Mouse (Mus musculus) hindbrain, embryonic 13.5 days (tissue): Measurements from ENCODE around the gene Krt31. TPM values are rescaled to one million over a fixed set of nuclear protein-coding genes. Genes with fewer than 3 reads are reported as not detected.

ENCODE experiments used
- ATAC-seq: fragments of 200-750 bp; cut with Nextera tagmentation; 2 replicates; pipeline ENCODE4 v1.8.0; 2017; ENCODE audit warnings: moderate TSS enrichment; ENCODE audit not compliant: low FRiP score
- H3K27ac ChIP-seq: fragments of 300-500 bp; sonication (generic); 2 replicates; pipeline ENCODE4 v1.5.1; 2015; ENCODE audit warnings: inconsistent platforms, mild to moderate bottlenecking, moderate library complexity
- H3K27me3 ChIP-seq: fragments of 300-500 bp; sonication (generic); 2 replicates; pipeline ENCODE4 v1.6.1; 2015; ENCODE audit warnings: mild to moderate bottlenecking, inconsistent platforms
- H3K36me3 ChIP-seq: fragments of 300-500 bp; sonication (generic); 2 replicates; pipeline ENCODE4 v1.6.1; 2015; ENCODE audit warnings: mild to moderate bottlenecking, inconsistent platforms
- H3K4me1 ChIP-seq: fragments of 300-500 bp; sonication (generic); replicated peaks from 2 replicates; pipeline ENCODE4 v1.6.1; 2015; ENCODE audit warnings: inconsistent platforms
- H3K4me2 ChIP-seq: fragments of 300-500 bp; sonication (generic); 2 replicates; pipeline ENCODE4 v1.6.1; 2015; ENCODE audit warnings: inconsistent platforms, mild to moderate bottlenecking, moderate library complexity
- H3K4me3 ChIP-seq: fragments of 300-500 bp; sonication (generic); 2 replicates; pipeline ENCODE4 v1.5.1; 2015; ENCODE audit warnings: mild to moderate bottlenecking, inconsistent platforms
- H3K9ac ChIP-seq: fragments of 300-500 bp; sonication (generic); 2 replicates; pipeline ENCODE4 v1.6.1; 2015; ENCODE audit warnings: mild to moderate bottlenecking, inconsistent platforms
- H3K9me3 ChIP-seq: fragments of 300-500 bp; sonication (generic); 2 replicates; pipeline ENCODE4 v1.6.1; 2016; ENCODE audit warnings: inconsistent platforms
- WGBS: fragments of 180-500 bp; shearing (Covaris S2); methylation state at CpG from one replicate; pipeline ENCODE4 v1.1.7; 2015; 5-methylcytosine and 5-hydroxymethylcytosine counted together
- polyA plus RNA-seq: library from polyadenylated mRNA; unstranded; fragments of >200 nt; fragmentation: Nextera tagmentation; extraction: Ambion mirVana; gene quantifications from 2 replicates; pipeline ENCODE4 v1.2.1, GENCODE M21; 2015

The Krt31 gene
- polyA plus RNA-seq: not detected in 2 replicates

- no peak within 1 kb of the TSS for H3K27ac ChIP-seq
- H3K4me2 ChIP-seq: no peak within 1 kb of the TSS
- ATAC-seq: no peak
- 81% methylated on average over 3 of the region's 3 CpGs for WGBS
- H3K36me3 ChIP-seq: no peaks in the 10 kb centered on the region
- H3K27me3 ChIP-seq: no peaks in the 10 kb centered on the region
- H3K9me3 ChIP-seq: no peaks in the 10 kb centered on the region
- no peaks in the 10 kb centered on the region for H3K4me1 ChIP-seq
- H3K4me3 ChIP-seq: no peak within 1 kb of the TSS
- H3K9ac ChIP-seq: no peak within 1 kb of the TSS
Measured at GRCm38 (mm10) chr11:100050451-100050850, at the start of gene Krt31. Krt31 (minus strand) TSS chr11:100050551.

GRCm38 (mm10) chr11:100097819-100098218 lies 47.5 kb upstream of the Krt31 start:
- Histone ChIP-seq H3K27me3 (no peaks in the 10 kb centered on the region), H3K36me3 (no peaks in the 10 kb centered on the region), H3K4me3 (no peak overlapping the region), H3K4me1 (peaks cover 10% of the 10 kb centered on the region), H3K9me3 (no peaks in the 10 kb centered on the region), H3K4me2 (no peak overlapping the region), H3K9ac (no peak overlapping the region), H3K27ac (no peak overlapping the region)
- 74% methylated on average over 9 of the region's 9 CpGs for WGBS
- no peak for ATAC-seq

GRCm38 (mm10) chr11:100096141-100096540 lies 45.8 kb upstream of the Krt31 start, which contains the start of gene Krt35:
Krt35 (minus strand) TSS chr11:100096241.
- Histone ChIP-seq H3K4me1 (peaks cover 10% of the 10 kb centered on the region), H3K27ac (no peak within 1 kb of the TSS), H3K36me3 (no peaks in the 10 kb centered on the region), H3K9me3 (no peaks in the 10 kb centered on the region), H3K27me3 (no peaks in the 10 kb centered on the region), H3K4me2 (no peak within 1 kb of the TSS), H3K4me3 (no peak within 1 kb of the TSS), H3K9ac (no peak within 1 kb of the TSS)
- 94% methylated on average over 9 of the region's 9 CpGs for WGBS
- ATAC-seq: no peak

DNA sequence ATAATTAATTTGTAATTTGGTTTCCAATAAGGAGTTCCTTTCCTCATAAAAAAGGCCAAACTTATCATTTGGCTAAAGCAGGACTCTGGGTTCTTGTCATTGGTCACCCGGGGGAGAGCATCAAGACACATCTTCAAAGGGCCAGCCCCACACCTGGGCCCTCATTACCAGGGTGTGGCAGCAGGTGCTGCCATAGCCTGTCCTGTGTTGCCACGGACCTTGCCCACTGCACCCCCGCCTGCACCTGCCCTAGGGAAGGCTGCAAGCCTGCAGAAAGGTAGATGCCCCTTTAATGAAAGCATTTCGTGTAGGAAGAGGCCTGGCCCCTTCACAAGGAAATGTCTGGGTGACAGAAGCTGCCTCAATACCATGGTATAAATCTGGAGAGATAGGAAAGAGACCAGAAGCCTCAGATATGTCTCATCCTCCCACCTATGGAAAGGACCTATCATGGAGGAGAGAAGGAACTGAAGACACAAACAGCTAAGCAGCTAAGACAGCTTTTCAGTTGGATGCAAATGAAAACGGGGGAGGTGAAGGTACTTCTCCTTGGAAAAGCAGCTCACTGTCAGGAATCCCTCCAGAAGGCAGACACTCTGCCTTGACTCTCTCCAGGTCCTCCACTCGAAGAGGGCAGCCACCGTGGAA lies 38.2 kb upstream of the Krt31 start:
- 78% methylated on average over 7 of the region's 7 CpGs for WGBS
- ATAC-seq: no peak
- H3K27ac ChIP-seq: no peak overlapping the region
- H3K9me3 ChIP-seq: peaks cover 4% of the 10 kb centered on the region
- no peak overlapping the region for H3K9ac ChIP-seq
- H3K27me3 ChIP-seq: no peaks in the 10 kb centered on the region
- H3K36me3 ChIP-seq: no peaks in the 10 kb centered on the region
- no peak overlapping the region for H3K4me3 ChIP-seq
- no peak overlapping the region for H3K4me2 ChIP-seq
- H3K4me1 ChIP-seq: no peaks in the 10 kb centered on the region

DNA sequence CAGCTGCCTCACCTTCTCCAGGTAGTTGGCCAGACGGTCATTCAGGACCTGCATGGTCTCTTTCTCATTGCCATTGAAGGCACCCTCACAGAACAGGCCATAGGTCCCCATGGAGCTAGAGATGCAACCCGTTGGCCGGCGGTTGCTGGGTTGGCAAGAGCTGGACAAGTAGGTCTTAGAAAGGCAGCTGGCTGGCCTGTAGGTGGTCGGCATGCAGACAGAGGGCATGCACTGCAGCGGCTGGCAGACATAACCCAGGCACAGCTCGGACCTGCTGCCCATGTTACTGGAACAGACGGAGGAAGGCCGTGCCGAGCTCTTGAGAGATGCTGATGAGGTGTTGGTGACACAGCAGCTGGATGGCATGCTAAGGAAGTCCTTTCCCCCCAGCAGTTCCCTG lies 37.5 kb upstream of the Krt31 start, which contains the start of gene Krt32:
Krt32 (minus strand) TSS at position 366 of the 400 bp plus-strand sequence.
- Histone ChIP-seq H3K4me3 (no peak within 1 kb of the TSS), H3K9ac (no peak within 1 kb of the TSS), H3K27ac (no peak within 1 kb of the TSS), H3K4me1 (no peaks in the 10 kb centered on the region), H3K4me2 (no peak within 1 kb of the TSS), H3K36me3 (no peaks in the 10 kb centered on the region), H3K9me3 (peaks cover 4% of the 10 kb centered on the region), H3K27me3 (no peaks in the 10 kb centered on the region)
- 94% methylated on average over 10 of the region's 10 CpGs for WGBS
- no peak for ATAC-seq

GRCm38 (mm10) chr11:100073873-100074272 lies 23.5 kb upstream of the Krt31 start:
- Histone ChIP-seq H3K4me2 (no peak overlapping the region), H3K9me3 (no peaks in the 10 kb centered on the region), H3K4me3 (no peak overlapping the region), H3K27ac (no peak overlapping the region), H3K27me3 (no peaks in the 10 kb centered on the region), H3K9ac (no peak overlapping the region), H3K4me1 (no peaks in the 10 kb centered on the region), H3K36me3 (no peaks in the 10 kb centered on the region)
- WGBS: 56% methylated on average over 1 of the region's 1 CpGs
- no peak for ATAC-seq

DNA sequence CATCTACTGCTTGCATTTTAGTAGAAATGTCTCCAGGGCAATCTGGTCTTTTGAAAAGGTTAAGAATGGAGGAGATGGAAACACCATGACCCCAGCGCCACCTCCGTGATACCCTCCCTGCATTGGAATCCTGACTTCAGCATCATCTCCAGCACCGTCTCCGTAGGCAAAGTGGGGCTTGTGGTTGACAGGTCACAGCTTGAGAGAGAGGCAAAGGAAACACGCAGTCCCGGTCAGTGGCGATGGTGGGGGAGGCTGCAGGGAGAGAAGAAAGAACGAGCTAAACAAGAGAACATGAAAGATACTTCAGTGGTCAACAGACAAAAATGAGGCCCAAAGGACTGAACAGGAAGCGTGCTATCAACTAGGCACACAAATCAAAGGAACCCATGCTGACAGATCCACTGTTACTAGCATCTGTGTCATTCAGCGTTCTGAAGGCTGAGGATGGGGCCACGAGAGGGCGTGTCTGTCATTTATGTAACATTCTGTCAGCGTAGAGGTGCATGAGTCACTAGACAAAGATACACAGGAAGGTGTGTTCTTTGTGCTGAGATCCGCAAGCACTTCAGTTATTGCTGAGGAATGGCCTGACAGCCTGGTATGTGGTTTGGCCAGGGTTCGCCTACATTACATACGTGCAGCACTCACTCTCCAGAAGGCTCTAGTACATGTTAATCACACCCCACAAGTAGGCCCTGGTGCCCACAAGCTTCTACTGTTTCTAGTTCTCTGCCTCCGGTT lies 17.1 kb upstream of the Krt31 start:
- WGBS: 82% methylated on average over 17 of the region's 17 CpGs
- no peaks in the 10 kb centered on the region for H3K27me3 ChIP-seq
- ATAC-seq: no peak

DNA sequence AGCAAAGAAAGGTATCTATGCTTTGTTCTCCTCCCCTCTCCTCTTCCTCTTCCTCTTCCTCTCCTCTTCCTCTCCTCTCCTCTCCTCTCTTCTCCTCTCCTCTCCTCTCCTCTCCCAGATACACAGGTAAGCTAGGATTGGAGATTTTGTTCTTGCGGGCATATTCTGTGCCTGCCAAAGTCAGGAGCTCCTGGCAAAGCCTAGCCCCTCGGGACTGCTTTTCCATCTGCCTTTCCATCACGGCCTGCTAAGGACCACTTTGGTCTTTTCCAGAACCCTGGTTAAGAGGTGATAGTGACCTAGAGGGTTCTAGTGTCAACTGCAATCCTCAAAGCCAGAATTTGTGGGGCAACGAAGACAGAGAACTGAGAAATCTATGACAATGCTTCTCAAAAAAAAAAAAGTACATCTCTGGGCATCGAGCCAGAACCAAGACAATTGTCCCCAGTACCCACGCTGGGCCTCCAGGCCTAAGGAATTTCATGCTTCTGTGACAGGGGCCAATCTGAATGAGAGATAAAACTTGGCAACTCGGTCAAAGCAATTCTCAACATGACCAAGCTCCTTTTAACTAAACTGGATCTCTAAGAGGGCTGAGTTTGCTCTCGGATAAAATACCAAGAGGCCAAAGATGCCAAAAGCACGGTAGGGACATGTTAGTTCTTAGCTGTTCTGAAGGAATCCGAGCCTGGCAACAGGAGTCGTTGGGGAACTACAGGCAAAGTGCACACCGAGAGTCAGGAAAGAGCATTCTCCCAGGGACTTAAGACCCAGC lies 16.1 kb upstream of the Krt31 start:
- no peaks in the 10 kb centered on the region for H3K27me3 ChIP-seq
- no peak overlapping the region for H3K4me3 ChIP-seq
- 0 out of 2 replicates have a peak, but pooled peaks cover 5% of the 10 kb centered on the region for H3K4me1 ChIP-seq
- no peaks in the 10 kb centered on the region for H3K36me3 ChIP-seq
- no peaks in the 10 kb centered on the region for H3K9me3 ChIP-seq
- H3K4me2 ChIP-seq: no peak overlapping the region
- ATAC-seq: no peak
- no peak overlapping the region for H3K27ac ChIP-seq
- 65% methylated on average over 12 of the region's 12 CpGs for WGBS
- no peak overlapping the region for H3K9ac ChIP-seq

More for the DNA sequence above, 17.1 kb upstream of the Krt31 start:
- no peak overlapping the region for H3K4me2 ChIP-seq
- H3K4me3 ChIP-seq: no peak overlapping the region
- no peak overlapping the region for H3K9ac ChIP-seq
- H3K4me1 ChIP-seq: 0 out of 2 replicates have a peak, but pooled peaks cover 5% of the 10 kb centered on the region
- no peaks in the 10 kb centered on the region for H3K9me3 ChIP-seq
- no peaks in the 10 kb centered on the region for H3K36me3 ChIP-seq
- H3K27ac ChIP-seq: no peak overlapping the region

DNA sequence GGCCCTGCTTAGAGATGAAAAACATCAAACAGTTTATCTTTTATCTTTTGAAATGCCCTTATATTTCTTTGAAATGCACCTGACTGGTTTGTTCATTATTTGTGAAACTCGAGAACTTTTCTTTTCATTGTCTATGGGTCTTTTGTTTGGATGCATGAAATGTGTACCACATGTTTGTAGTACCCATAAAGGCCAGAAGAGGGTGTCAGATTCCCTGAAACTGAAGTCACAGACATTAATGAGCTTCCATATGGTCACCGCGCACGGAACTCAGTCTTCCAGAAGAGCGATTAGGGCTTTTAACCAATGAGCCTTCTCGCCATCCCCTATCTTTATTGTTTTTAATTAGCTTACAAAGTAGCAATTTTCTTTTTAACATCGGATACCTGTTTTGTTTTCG lies 8.5 kb upstream of the Krt31 start:
- H3K4me1 ChIP-seq: no peaks in the 10 kb centered on the region
- ATAC-seq: no peak
- H3K4me2 ChIP-seq: no peak overlapping the region
- H3K9me3 ChIP-seq: no peaks in the 10 kb centered on the region
- no peaks in the 10 kb centered on the region for H3K27me3 ChIP-seq
- H3K4me3 ChIP-seq: no peak overlapping the region
- H3K36me3 ChIP-seq: no peaks in the 10 kb centered on the region
- no peak overlapping the region for H3K9ac ChIP-seq
- H3K27ac ChIP-seq: no peak overlapping the region
- 80% methylated on average over 8 of the region's 8 CpGs for WGBS

DNA sequence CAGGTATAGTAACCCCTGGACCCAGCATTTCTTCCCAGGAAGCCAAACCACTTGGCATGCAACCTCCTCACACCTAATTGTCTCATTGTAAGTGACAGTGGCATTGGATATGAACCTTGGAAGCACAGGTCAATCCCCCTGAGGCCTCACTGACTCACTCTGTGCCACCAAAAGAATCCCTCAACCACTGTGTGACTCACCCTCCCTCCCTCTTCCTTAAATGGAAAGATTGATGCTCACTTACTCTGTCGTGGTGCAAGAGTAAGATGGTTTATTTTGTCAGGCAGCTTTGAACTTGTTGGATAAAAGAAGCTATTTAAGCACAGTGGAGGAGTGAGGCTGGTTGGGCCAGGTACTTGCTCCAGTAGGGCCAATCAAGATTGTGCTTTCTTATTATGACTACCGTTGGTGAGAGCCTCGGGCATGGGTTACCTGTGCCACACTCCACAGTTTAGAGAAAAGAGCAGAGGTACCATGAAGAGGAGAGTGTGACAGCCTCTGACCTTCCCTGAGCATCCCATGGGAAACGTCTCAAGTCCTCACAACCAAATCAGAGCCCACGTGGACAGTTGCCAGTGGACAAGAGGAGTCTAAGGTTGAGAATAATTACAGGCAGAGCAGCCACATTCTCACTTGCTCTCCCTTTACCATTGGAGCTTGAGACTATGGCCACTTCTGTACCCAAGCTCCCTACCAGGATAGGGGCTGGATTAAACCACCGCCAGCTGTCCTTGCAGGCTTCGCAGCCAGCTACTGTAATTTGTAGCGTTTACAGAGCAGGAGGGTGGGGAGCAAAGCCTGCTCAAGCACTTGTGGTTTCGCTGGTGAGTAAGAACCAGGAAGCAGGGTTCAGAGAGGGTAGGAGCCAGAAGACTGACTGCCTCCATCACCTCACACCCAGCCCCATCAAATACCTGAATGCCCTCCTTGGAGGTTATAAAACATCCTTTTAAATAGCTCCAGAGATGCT lies 5.6 kb upstream of the Krt31 start:
- WGBS: 85% methylated on average over 9 of the region's 9 CpGs
- Histone ChIP-seq H3K4me3 (no peak overlapping the region), H3K4me1 (no peaks in the 10 kb centered on the region), H3K9ac (no peak overlapping the region), H3K36me3 (no peaks in the 10 kb centered on the region), H3K9me3 (no peaks in the 10 kb centered on the region), H3K27ac (no peak overlapping the region), H3K4me2 (no peak overlapping the region), H3K27me3 (no peaks in the 10 kb centered on the region)
- no peak for ATAC-seq

GRCm38 (mm10) chr11:100047193-100047592 lies 3.2 kb downstream of the Krt31 start:
- no peaks in the 10 kb centered on the region for H3K36me3 ChIP-seq
- H3K4me2 ChIP-seq: no peak overlapping the region
- H3K27ac ChIP-seq: no peak overlapping the region
- H3K4me3 ChIP-seq: no peak overlapping the region
- WGBS: 95% methylated on average over 2 of the region's 2 CpGs
- no peak for ATAC-seq
- H3K4me1 ChIP-seq: no peaks in the 10 kb centered on the region
- no peak overlapping the region for H3K9ac ChIP-seq
- no peaks in the 10 kb centered on the region for H3K27me3 ChIP-seq
- no peaks in the 10 kb centered on the region for H3K9me3 ChIP-seq
